Mouse (Mus musculus): ENCODE data around the gene Oit1. TPM values are rescaled to one million over a fixed set of nuclear protein-coding genes. Genes with fewer than 3 reads are reported as not detected.

Oit1 gene
- polyA plus RNA-seq, 1 experiment from 2014 or later = not detected

DNA sequence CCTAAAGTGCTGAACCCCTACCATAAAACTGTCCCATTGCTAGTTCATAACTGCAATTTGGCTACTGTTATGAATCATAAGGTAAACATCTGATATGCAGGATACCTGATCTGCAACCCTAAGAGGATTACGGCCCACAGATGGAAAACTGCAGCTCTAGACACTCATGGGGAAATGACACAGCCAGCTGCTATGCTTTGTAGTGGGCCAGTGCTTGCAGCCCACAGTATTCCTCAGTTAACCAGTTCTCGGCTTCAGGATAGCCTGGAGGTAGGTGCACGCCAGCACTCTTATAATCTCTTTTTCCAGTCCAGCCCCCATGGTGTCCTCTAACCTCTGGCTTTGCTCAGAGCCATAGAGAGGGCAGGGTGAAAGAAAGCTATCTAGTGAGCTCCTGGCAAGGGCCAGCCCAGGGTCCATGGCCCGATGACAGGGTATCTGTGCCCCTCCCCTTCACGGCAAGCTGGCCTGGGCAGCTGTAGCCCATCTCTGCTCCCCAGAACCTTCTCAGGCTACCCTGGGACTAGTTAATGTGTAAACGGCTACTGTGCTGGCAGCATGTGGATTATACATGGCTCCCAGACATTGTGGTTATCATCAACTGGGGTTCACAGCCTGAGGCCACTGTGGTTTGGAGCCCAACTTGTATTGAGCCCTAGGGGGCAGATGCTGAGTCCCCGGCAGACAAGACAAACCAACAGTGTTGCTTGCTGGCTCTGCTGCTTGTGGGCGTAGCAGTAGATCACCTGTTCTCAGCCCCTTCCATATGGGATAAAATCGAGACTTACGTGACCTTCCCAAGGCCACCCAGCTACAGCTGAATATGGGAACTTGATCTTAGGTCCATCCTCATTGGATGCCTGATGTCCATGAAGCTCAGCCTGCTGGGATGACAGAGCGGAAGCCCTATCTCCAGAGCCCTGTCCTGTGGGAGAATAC, 46.0 kb downstream of the Oit1 start:
- peaks cover 7% of the 10 kb centered on the region for H3K4me1 ChIP-seq (replicated peaks)
- no peak overlapping the region for H3K4me3 ChIP-seq
- no peak for ATAC-seq (ENCODE audit: low FRiP score, low read depth)
- H3K27me3 ChIP-seq = no peaks in the 10 kb centered on the region
- no peaks in the 10 kb centered on the region for H3K9me3 ChIP-seq
- WGBS = 90% methylated on average over 11 of the region's 11 CpGs
- H3K9ac ChIP-seq = no peak overlapping the region
- H3K4me2 ChIP-seq = no peak overlapping the region
- no peaks in the 10 kb centered on the region for H3K36me3 ChIP-seq
- H3K27ac ChIP-seq (replicated peaks) = no peak overlapping the region

GRCm38 (mm10) chr14:8331307-8331905, 47.1 kb downstream of the Oit1 start:
- H3K9me3 ChIP-seq = no peaks in the 10 kb centered on the region
- no peak overlapping the region for H3K4me2 ChIP-seq
- no peak overlapping the region for H3K4me3 ChIP-seq
- no peak overlapping the region for H3K9ac ChIP-seq
- H3K27me3 ChIP-seq = no peaks in the 10 kb centered on the region
- no peak overlapping the region for H3K27ac ChIP-seq (replicated peaks)
- no peak for ATAC-seq (ENCODE audit: low FRiP score, low read depth)
- WGBS = 77% methylated on average over 14 of the region's 14 CpGs
- H3K4me1 ChIP-seq (replicated peaks) = peaks cover 7% of the 10 kb centered on the region
- no peaks in the 10 kb centered on the region for H3K36me3 ChIP-seq

DNA sequence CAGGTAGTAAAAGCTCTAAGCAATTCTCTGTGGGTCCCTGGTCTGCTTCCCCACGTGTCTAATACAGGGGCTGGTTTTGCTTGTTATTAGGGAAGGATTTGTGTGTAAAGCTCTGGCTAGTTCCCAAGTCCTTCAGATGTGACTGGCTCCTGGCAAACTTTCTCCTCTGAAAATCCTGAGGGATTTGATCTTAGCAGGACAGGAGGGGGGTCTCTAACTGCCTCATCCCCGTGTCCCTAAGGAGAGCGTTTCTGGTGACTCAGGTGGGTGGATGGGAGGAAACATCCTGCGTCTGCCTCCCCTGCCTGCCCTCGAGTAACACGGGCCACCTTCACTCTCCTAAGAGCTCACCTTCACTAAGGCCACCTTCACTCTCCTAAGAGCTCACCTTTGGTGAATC, 48.2 kb downstream of the Oit1 start:
- no peak overlapping the region for H3K27ac ChIP-seq (replicated peaks)
- H3K4me3 ChIP-seq = no peak overlapping the region
- H3K27me3 ChIP-seq = no peaks in the 10 kb centered on the region
- peaks cover 7% of the 10 kb centered on the region for H3K4me1 ChIP-seq (replicated peaks)
- no peak for ATAC-seq (ENCODE audit: low FRiP score, low read depth)
- WGBS = 72% methylated on average over 6 of the region's 6 CpGs
- no peak overlapping the region for H3K9ac ChIP-seq
- H3K36me3 ChIP-seq = no peaks in the 10 kb centered on the region
- H3K9me3 ChIP-seq = no peaks in the 10 kb centered on the region
- no peak overlapping the region for H3K4me2 ChIP-seq

DNA sequence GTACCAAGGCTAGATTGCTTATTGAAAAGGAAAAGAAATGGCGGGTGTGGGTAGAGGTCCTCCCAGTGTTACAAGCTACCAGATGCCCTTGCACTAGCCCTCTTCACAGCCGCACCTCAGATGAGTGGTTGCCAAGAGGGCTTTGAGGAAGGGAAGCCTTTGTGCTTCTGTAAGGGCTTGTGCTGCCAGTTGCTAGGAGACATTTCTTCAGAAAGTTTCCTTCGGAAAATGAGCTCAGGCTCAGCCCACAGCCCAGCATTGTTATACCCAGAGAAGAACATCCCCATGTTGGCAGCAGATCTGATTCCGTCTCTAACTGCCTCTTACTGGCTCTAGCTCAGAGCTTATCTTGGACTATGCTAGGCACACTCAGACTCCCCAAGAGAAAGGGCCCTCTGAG, 49.0 kb downstream of the Oit1 start:
- H3K4me2 ChIP-seq = no peak overlapping the region
- H3K9me3 ChIP-seq = no peaks in the 10 kb centered on the region
- peak; percentile 70 for ATAC-seq (ENCODE audit: low FRiP score, low read depth)
- no peaks in the 10 kb centered on the region for H3K27me3 ChIP-seq
- 24% methylated on average over 4 of the region's 4 CpGs for WGBS
- H3K27ac ChIP-seq (replicated peaks) = no peak overlapping the region; the same call in 1 of the 2 replicates
- no peaks in the 10 kb centered on the region for H3K36me3 ChIP-seq
- no peak overlapping the region for H3K4me3 ChIP-seq
- no peak overlapping the region for H3K9ac ChIP-seq
- peaks cover 7% of the 10 kb centered on the region for H3K4me1 ChIP-seq (replicated peaks)

GRCm38 (mm10) chr14:8327371-8327770, 51.2 kb downstream of the Oit1 start:
- WGBS = 61% methylated on average over 1 of the region's 1 CpGs
- no peak overlapping the region for H3K9ac ChIP-seq
- H3K9me3 ChIP-seq = no peaks in the 10 kb centered on the region
- ATAC-seq (ENCODE audit: low FRiP score, low read depth) = no peak
- no peaks in the 10 kb centered on the region for H3K27me3 ChIP-seq
- no peak overlapping the region for H3K27ac ChIP-seq (replicated peaks)
- H3K4me1 ChIP-seq (replicated peaks) = peaks cover 7% of the 10 kb centered on the region
- H3K36me3 ChIP-seq = no peaks in the 10 kb centered on the region
- no peak overlapping the region for H3K4me2 ChIP-seq
- no peak overlapping the region for H3K4me3 ChIP-seq

DNA sequence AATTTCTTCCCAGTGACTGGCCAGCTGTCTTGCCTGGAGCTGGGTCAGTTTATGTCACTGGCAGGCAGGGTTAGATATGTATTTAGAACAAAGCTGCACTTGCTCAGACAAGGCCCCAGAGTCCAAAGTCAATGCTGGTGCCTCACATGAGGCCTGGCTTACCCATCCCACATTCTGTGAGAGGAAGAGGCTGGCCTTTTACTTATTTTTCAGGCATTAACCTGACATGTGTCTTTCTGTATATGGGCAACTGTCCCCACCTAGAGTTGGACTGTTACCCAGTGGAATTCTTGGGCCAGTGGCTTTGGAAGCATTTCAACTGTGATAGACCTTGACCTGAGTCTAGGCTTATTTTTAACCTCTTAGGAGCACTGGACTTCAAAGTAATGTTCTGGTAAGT, 51.6 kb downstream of the Oit1 start:
- H3K4me2 ChIP-seq = no peak overlapping the region
- H3K9me3 ChIP-seq = no peaks in the 10 kb centered on the region
- H3K4me1 ChIP-seq (replicated peaks) = peaks cover 7% of the 10 kb centered on the region
- H3K9ac ChIP-seq = no peak overlapping the region
- no peak for ATAC-seq (ENCODE audit: low FRiP score, low read depth)
- no peaks in the 10 kb centered on the region for H3K36me3 ChIP-seq
- no peaks in the 10 kb centered on the region for H3K27me3 ChIP-seq
- H3K4me3 ChIP-seq = no peak overlapping the region
- H3K27ac ChIP-seq (replicated peaks) = no peak overlapping the region

DNA sequence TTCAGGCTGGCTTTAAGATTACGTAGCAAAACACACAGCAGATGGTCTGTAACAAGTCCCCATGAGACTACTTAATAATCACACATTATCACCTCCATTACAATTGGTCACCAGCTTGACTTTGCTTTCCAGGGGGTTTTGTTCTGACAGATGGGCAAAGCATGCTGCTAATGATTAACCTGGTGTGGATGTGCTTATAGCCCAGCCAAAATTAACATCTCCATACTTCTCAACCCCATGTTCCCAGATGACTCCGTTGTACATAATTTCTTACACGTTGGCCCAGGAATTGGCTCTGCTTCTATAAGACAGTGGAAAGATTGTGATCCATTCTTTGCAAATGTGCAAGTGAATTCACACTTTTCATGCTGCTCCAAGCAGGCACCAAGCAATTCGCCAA, 52.8 kb downstream of the Oit1 start:
- ATAC-seq (ENCODE audit: low FRiP score, low read depth) = no peak
- no peaks in the 10 kb centered on the region for H3K9me3 ChIP-seq
- no peak overlapping the region for H3K4me2 ChIP-seq
- H3K4me3 ChIP-seq = no peak overlapping the region
- H3K27ac ChIP-seq (replicated peaks) = no peak overlapping the region
- WGBS = 56% methylated on average over 4 of the region's 4 CpGs
- H3K27me3 ChIP-seq = no peaks in the 10 kb centered on the region
- peaks cover 7% of the 10 kb centered on the region for H3K4me1 ChIP-seq (replicated peaks)
- H3K36me3 ChIP-seq = no peaks in the 10 kb centered on the region
- H3K9ac ChIP-seq = no peak overlapping the region

- H3K27me3 ChIP-seq = peaks cover 35% of the 10 kb centered on the region
- no peaks in the 10 kb centered on the region for H3K36me3 ChIP-seq
- ATAC-seq (ENCODE audit: low FRiP score, low read depth) = no peak
- H3K4me3 ChIP-seq = no peak overlapping the region
- H3K4me2 ChIP-seq = no peak overlapping the region
- H3K9ac ChIP-seq = no peak overlapping the region
- WGBS = 75% methylated on average over 3 of the region's 3 CpGs
- H3K4me1 ChIP-seq (replicated peaks) = peaks cover 17% of the 10 kb centered on the region
- no peaks in the 10 kb centered on the region for H3K9me3 ChIP-seq
- H3K27ac ChIP-seq (replicated peaks) = no peak overlapping the region
These were observed 58.0 kb downstream of the Oit1 start for GRCm38 (mm10) chr14:8320528-8320927.

- peaks cover 47% of the 10 kb centered on the region for H3K27me3 ChIP-seq
- peak within 1 kb of the TSS; percentile 30; the same call in 1 of the 2 replicates for H3K9ac ChIP-seq
- peak within 1 kb of the TSS; percentile 63 for H3K4me2 ChIP-seq
- peak within 1 kb of the TSS; percentile 33 for H3K4me3 ChIP-seq
- H3K9me3 ChIP-seq = no peaks in the 10 kb centered on the region
- peak; percentile 75 for ATAC-seq (ENCODE audit: low FRiP score, low read depth)
- no peak within 1 kb of the TSS for H3K27ac ChIP-seq (replicated peaks)
- peaks cover 17% of the 10 kb centered on the region for H3K4me1 ChIP-seq (replicated peaks)
- no peaks in the 10 kb centered on the region for H3K36me3 ChIP-seq
- 11% methylated on average over 41 of the region's 41 CpGs for WGBS
These were observed 61.1 kb downstream of the Oit1 start, which contains the start of gene Fam107a for GRCm38 (mm10) chr14:8317194-8318097. Fam107a (minus strand) TSS chr14:8318023.

DNA sequence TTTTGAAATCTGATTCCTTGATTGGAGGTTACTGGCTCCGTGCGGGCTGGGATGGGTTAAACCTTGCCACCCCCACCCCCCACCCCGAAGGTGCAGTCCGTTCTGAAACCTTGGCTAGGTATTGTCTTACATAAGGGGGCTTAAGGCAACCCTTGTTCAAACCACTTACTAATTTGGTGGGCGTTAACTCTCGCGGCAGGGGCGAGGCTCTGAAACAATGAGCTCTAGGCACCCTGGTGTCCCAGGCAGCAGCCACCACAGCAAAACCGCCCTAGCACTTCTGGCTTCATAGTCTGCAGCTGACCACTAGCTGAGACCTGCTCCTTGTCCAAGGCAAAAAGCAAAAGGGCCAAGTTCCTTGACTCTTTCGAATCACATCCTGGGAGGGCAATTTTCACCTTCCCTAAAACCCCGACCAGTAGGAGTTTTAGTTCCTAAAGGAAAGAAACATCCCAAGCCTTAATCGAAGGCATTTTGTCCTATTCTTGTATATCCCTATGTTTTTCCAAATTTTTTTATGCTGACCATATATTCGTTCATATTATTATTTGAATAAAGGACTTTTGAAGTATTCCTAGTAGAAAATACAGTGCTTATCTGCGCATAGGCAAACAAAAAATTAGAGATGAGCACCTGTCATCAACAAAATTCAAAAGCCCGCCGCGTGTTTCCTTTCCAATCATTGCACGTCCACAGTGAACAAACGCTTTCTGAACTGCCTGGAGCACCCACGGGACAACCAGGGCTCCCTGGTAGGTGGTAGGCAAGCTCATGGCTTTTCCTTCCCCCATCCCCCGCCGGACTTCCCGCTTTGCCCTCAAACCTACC, 62.0 kb downstream of the Oit1 start:
- H3K4me2 ChIP-seq = peak overlapping the region; percentile 63
- 3% methylated on average over 23 of the region's 23 CpGs for WGBS
- peaks cover 17% of the 10 kb centered on the region for H3K4me1 ChIP-seq (replicated peaks)
- H3K9me3 ChIP-seq = no peaks in the 10 kb centered on the region
- H3K27ac ChIP-seq (replicated peaks) = no peak overlapping the region
- peak overlapping the region; percentile 30; the same call in 1 of the 2 replicates for H3K9ac ChIP-seq
- peaks cover 50% of the 10 kb centered on the region for H3K27me3 ChIP-seq
- H3K36me3 ChIP-seq = no peaks in the 10 kb centered on the region
- H3K4me3 ChIP-seq = peak overlapping the region; percentile 33
- ATAC-seq (ENCODE audit: low FRiP score, low read depth) = no peak

DNA sequence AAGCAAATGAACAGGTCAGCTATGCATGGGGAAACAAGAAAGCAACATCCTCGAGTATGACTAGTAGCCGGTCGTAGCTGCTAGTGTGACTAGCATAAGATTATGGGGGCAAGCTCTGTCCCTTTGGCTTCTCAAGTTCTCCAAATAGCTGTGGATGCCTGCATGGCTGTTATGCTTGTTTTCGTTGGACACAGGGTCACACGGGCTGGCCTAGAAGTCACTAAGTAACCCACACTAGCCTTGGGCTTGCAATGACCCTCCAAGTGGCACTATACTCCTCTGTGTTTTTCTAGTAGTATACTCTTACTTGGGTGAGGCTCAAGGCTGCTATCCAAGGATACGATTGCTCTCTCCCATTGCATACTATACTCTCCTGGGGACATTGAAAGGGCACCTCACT, 63.4 kb downstream of the Oit1 start:
- Histone ChIP-seq H3K27me3 (peaks cover 50% of the 10 kb centered on the region), H3K9me3 (no peaks in the 10 kb centered on the region), H3K36me3 (no peaks in the 10 kb centered on the region), H3K27ac (replicated peaks) (no peak overlapping the region), H3K4me2 (no peak overlapping the region), H3K4me3 (no peak overlapping the region), H3K9ac (no peak overlapping the region), H3K4me1 (replicated peaks) (peaks cover 17% of the 10 kb centered on the region)
- ATAC-seq (ENCODE audit: low FRiP score, low read depth) = no peak
- WGBS = 80% methylated on average over 6 of the region's 6 CpGs
